In genomic region chr7:79495988-79496815, GRCm38 (mm10) we compare ENCODE assay signal across 7 mouse cellular contexts. TPM values are rescaled to one million over a fixed set of nuclear protein-coding genes. Genes with fewer than 3 reads are reported as not detected.
DNase-seq lines count a peak whose midpoint lies in the region; ATAC-seq and TF ChIP-seq lines count a peak whose summit lies in the region.

No protein-coding gene starts in this region.

- H3K9ac ChIP-seq in intestine, postnatal 0 days (ENCODE audit: low read depth, low read length) = no peak overlapping the region
- no peak overlapping the region for H3K9ac ChIP-seq in limb, embryonic 13.5 days
- peak overlapping the region; percentile 52 for H3K9ac ChIP-seq in midbrain, embryonic 16.5 days (ENCODE audit: low read depth, low read length)

- peak; percentile 87 for ATAC-seq in granulocyte monocyte progenitor cell, adult 5-6 weeks (replicated peaks; ENCODE audit: poor library complexity, severe bottlenecking)
- ATAC-seq in intestine, postnatal 0 days = peak; percentile 58
- peak; percentile 80 for ATAC-seq in limb, embryonic 13.5 days (ENCODE audit: low FRiP score, low read depth)
- peak; percentile 68 for ATAC-seq in midbrain, embryonic 16.5 days

- no peaks in the 10 kb centered on the region for H3K9me3 ChIP-seq in intestine, postnatal 0 days (ENCODE audit: control insufficient read depth)
- H3K9me3 ChIP-seq in limb, embryonic 13.5 days = no peaks in the 10 kb centered on the region
- no peaks in the 10 kb centered on the region for H3K9me3 ChIP-seq in midbrain, embryonic 16.5 days (replicated peaks; ENCODE audit: control insufficient read depth, low read length, poor library complexity, severe bottlenecking)

- TF ChIP-seq CTCF in intestine, postnatal 0 days (IDR thresholded peaks at IDR 0.05; ENCODE audit: low read depth) = peak; percentile 99
- peak; percentile 92 for TF ChIP-seq CTCF in spleen, adult 2 months (IDR thresholded peaks at IDR 0.05; ENCODE audit: extremely low read depth, insufficient read depth, insufficient read length, insufficient replicate concordance)

- no peak overlapping the region for H3K27ac ChIP-seq in intestine, postnatal 0 days (ENCODE audit: low read depth, low read length)
- no peak overlapping the region for H3K27ac ChIP-seq in limb, embryonic 13.5 days
- H3K27ac ChIP-seq in midbrain, embryonic 16.5 days (ENCODE audit: low read length) = peak overlapping the region; percentile 70
- H3K27ac ChIP-seq in spleen, adult 2 months (ENCODE audit: insufficient read depth, low read length) = no peak overlapping the region

- H3K4me3 ChIP-seq in intestine, postnatal 0 days (ENCODE audit: low read depth, low read length) = peak overlapping the region; percentile 31
- H3K4me3 ChIP-seq in limb, embryonic 13.5 days = peak overlapping the region; percentile 30
- H3K4me3 ChIP-seq in midbrain, embryonic 16.5 days (ENCODE audit: low read depth, low read length) = peak overlapping the region; percentile 39
- H3K4me3 ChIP-seq in spleen, adult 2 months (ENCODE audit: extremely low read depth, insufficient read depth, insufficient read length) = peak overlapping the region; percentile 35; the same call in 1 of the 2 replicates

- TF ChIP-seq POLR2A in spleen, adult 2 months (IDR thresholded peaks at IDR 0.05; ENCODE audit: low read depth, low read length) = no peak

- H3K27me3 ChIP-seq in intestine, postnatal 0 days (replicated peaks; ENCODE audit: control insufficient read depth, insufficient read depth, low read length) = peaks cover 75% of the 10 kb centered on the region
- H3K27me3 ChIP-seq in limb, embryonic 13.5 days = peaks cover 91% of the 10 kb centered on the region
- H3K27me3 ChIP-seq in midbrain, embryonic 16.5 days (ENCODE audit: control insufficient read depth, insufficient read depth, low read depth, low read length) = peaks cover 17% of the 10 kb centered on the region
- H3K27me3 ChIP-seq in spleen, adult 2 months (ENCODE audit: control insufficient read depth, insufficient read depth, low read length) = peaks cover 32% of the 10 kb centered on the region

- 2% methylated on average over 36 of the region's 38 CpGs for WGBS in intestine, postnatal 0 days
- WGBS in limb, embryonic 13.5 days = under 1% methylated on average over 35 of the region's 38 CpGs
- 3% methylated on average over 38 of the region's 38 CpGs for WGBS in midbrain, embryonic 16.5 days
- 8% methylated on average over 38 of the region's 38 CpGs for WGBS in spleen, adult 2 months

- H3K4me1 ChIP-seq in intestine, postnatal 0 days (replicated peaks; ENCODE audit: control insufficient read depth, insufficient read depth, low read length) = no peaks in the 10 kb centered on the region
- H3K4me1 ChIP-seq in limb, embryonic 13.5 days = peaks cover 7% of the 10 kb centered on the region; the same call in 1 of the 2 replicates
- H3K4me1 ChIP-seq in midbrain, embryonic 16.5 days (ENCODE audit: control insufficient read depth, insufficient read depth, low read length) = peaks cover 17% of the 10 kb centered on the region
- peaks cover 8% of the 10 kb centered on the region for H3K4me1 ChIP-seq in spleen, adult 2 months (ENCODE audit: control insufficient read depth, insufficient read depth, insufficient read length)

- no peaks in the 10 kb centered on the region for H3K36me3 ChIP-seq in intestine, postnatal 0 days (ENCODE audit: control insufficient read depth, insufficient read depth)
- no peaks in the 10 kb centered on the region for H3K36me3 ChIP-seq in limb, embryonic 13.5 days
- H3K36me3 ChIP-seq in midbrain, embryonic 16.5 days (ENCODE audit: control insufficient read depth, insufficient read depth, low read length) = no peaks in the 10 kb centered on the region
- no peaks in the 10 kb centered on the region for H3K36me3 ChIP-seq in spleen, adult 2 months (ENCODE audit: control insufficient read depth, insufficient read depth, low read length)

- DNase-seq in adrenal gland, adult 8-10 months = peak; percentile 61
- peak; percentile 92 for DNase-seq in embryo, embryonic 11 days
- DNase-seq in spleen, adult 2 months (ENCODE audit: low read depth in 1 of 2, low spot score in 2 of 2) = peak; percentile 45 to 68

- H3K4me2 ChIP-seq in intestine, postnatal 0 days (replicated peaks; ENCODE audit: low read depth) = peak overlapping the region; percentile 57
- peak overlapping the region; percentile 57 for H3K4me2 ChIP-seq in limb, embryonic 13.5 days (replicated peaks)
- peak overlapping the region; percentile 70 for H3K4me2 ChIP-seq in midbrain, embryonic 16.5 days (ENCODE audit: low read length)

RNA-seq across cellular contexts. Expression of gene Polg, which starts 30.0 kb away (rescaled TPM):
- total RNA-seq in adrenal gland, adult 8-10 months (2022) = 10 to 100 TPM; 73.6 to 86.6 (median 84.0) TPM
- 27.1 and 34.9 TPM in 2 replicates for total RNA-seq in granulocyte monocyte progenitor cell, adult 5-6 weeks (2014; fragmentation: Nextera tagmentation)
- 40.5 and 61.0 TPM in 2 replicates for total RNA-seq in granulocyte monocyte progenitor cell, adult 5-6 weeks (2017)
- polyA plus RNA-seq in intestine, postnatal 0 days (2015; fragmentation: Nextera tagmentation; extraction: Ambion mirVana) = 34.6 and 43.2 TPM in 2 replicates
- polyA plus RNA-seq in limb, embryonic 13.5 days (2015; fragmentation: Nextera tagmentation; extraction: Ambion mirVana) = 32.9 and 35.3 TPM in 2 replicates
- polyA plus RNA-seq in midbrain, embryonic 16.5 days (2015; fragmentation: Nextera tagmentation; extraction: Ambion mirVana) = 19.7 and 22.0 TPM in 2 replicates
- polyA plus RNA-seq in spleen, adult 2 months (2012; rRNA removed) = 53.8 and 54.6 TPM in 2 replicates
